ENCODE assay signal across 27 mouse cellular contexts in the genomic region with DNA sequence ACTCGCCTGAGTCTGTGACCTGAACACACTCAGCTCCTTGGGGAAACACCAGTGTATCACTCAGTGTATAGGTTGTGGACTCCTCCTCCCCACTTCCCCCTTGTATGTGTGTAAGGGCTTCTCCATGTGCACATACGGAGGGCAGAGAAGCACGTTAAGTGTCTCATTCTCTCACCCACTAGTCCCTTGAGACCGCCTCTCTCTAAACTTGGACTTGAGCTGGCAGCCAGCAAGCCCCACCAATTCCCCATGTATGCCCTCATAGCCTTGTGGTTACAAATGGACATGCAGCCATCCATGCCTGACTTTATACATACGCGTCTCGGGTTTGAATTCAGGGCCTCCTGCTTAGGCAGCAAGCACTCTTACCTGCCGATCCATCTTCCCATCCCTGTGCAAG. TPM values are rescaled to one million over a fixed set of nuclear protein-coding genes. Genes with fewer than 3 reads are reported as not detected.
DNase-seq lines count a peak whose midpoint lies in the region; ATAC-seq and TF ChIP-seq lines count a peak whose summit lies in the region.
"Had no signal": no experiment of that assay in that cellular context is flagged by ENCODE, and none has a peak within 500 bp of the region (broad histone marks: within the 10 kb centered on the region; RNA-seq: fewer than 3 reads in every experiment).

No protein-coding gene starts in this region.

- H3K27me3 ChIP-seq in heart, adult 2 months (ENCODE audit: control insufficient read depth, insufficient read depth, low read length), result no peaks in the 10 kb centered on the region
- no peaks in the 10 kb centered on the region for H3K27me3 ChIP-seq in liver, postnatal 0 days (ENCODE audit: insufficient read depth, low read length)
- no peaks in the 10 kb centered on the region for H3K27me3 ChIP-seq in liver, embryonic 11.5 days (replicated peaks; ENCODE audit: control insufficient read depth, insufficient read depth, low read length)
- no peaks in the 10 kb centered on the region for H3K27me3 ChIP-seq in stomach, postnatal 0 days (ENCODE audit: control insufficient read depth, insufficient read depth, low read length)
- H3K27me3 ChIP-seq: embryonic facial prominence, embryonic 13.5 days; forebrain, embryonic 12.5 days; forebrain, embryonic 15.5 days; heart, embryonic 12.5 days; heart, embryonic 15.5 days had no signal

- H3K9ac ChIP-seq in heart, adult 2 months (ENCODE audit: low read depth, low read length), result no peak overlapping the region
- no peak overlapping the region for H3K9ac ChIP-seq in liver, postnatal 0 days (replicated peaks)
- H3K9ac ChIP-seq in liver, embryonic 11.5 days (ENCODE audit: low read depth, low read length), result no peak overlapping the region
- no peak overlapping the region for H3K9ac ChIP-seq in stomach, postnatal 0 days (ENCODE audit: low read length)
- H3K9ac ChIP-seq: embryonic facial prominence, embryonic 13.5 days; forebrain, embryonic 12.5 days; forebrain, embryonic 15.5 days; heart, embryonic 12.5 days; heart, embryonic 15.5 days; hindbrain, embryonic 14.5 days had no signal

- no peaks in the 10 kb centered on the region for H3K36me3 ChIP-seq in heart, adult 2 months (ENCODE audit: control insufficient read depth, insufficient read depth, low read length)
- no peaks in the 10 kb centered on the region for H3K36me3 ChIP-seq in liver, postnatal 0 days (replicated peaks; ENCODE audit: insufficient read depth, low read length)
- H3K36me3 ChIP-seq in liver, embryonic 11.5 days (ENCODE audit: control insufficient read depth, insufficient read depth, low read length), result no peaks in the 10 kb centered on the region
- H3K36me3 ChIP-seq in stomach, postnatal 0 days (ENCODE audit: control insufficient read depth, insufficient read depth, low read length), result no peaks in the 10 kb centered on the region
- H3K36me3 ChIP-seq: forebrain, embryonic 12.5 days; forebrain, embryonic 15.5 days; heart, embryonic 15.5 days; hindbrain, embryonic 10.5 days had no signal

- intact Hi-C loops in heart, adult 2 months (cut with DNase I), result no loop called here

- H3K27ac ChIP-seq in heart, adult 2 months, result no peak overlapping the region
- no peak overlapping the region for H3K27ac ChIP-seq in liver, postnatal 0 days (ENCODE audit: low read depth)
- H3K27ac ChIP-seq in liver, embryonic 11.5 days (ENCODE audit: low read depth, low read length), result no peak overlapping the region
- H3K27ac ChIP-seq in stomach, postnatal 0 days (replicated peaks), result no peak overlapping the region
- H3K27ac ChIP-seq: embryonic facial prominence, embryonic 10.5 days; embryonic facial prominence, embryonic 13.5 days; forebrain, embryonic 12.5 days; forebrain, embryonic 15.5 days; heart, embryonic 15.5 days; hindbrain, embryonic 10.5 days; hindbrain, embryonic 14.5 days had no signal

- no peak for ATAC-seq in liver, postnatal 0 days
- ATAC-seq in liver, embryonic 11.5 days (replicated peaks; ENCODE audit: low FRiP score), result no peak
- ATAC-seq in stomach, postnatal 0 days (ENCODE audit: low FRiP score, low TSS enrichment), result no peak
- ATAC-seq: forebrain, embryonic 15.5 days; inflammation-experienced regulatory T-cells, adult 6 months; intestine, embryonic 16.5 days had no signal

- TF ChIP-seq POLR2A in heart, adult 2 months (IDR thresholded peaks at IDR 0.05; ENCODE audit: insufficient read depth, low read depth, low read length), result no peak

- no peak for TF ChIP-seq EP300 in heart, adult 2 months (IDR thresholded peaks at IDR 0.05; ENCODE audit: insufficient read depth, low read depth, low read length)
- TF ChIP-seq EP300 in liver, postnatal 0 days (IDR thresholded peaks at IDR 0.05; ENCODE audit: low read depth), result no peak
- no peak for TF ChIP-seq EP300 in stomach, postnatal 0 days (optimal IDR thresholded peaks at IDR 0.05)

- no peak overlapping the region for H3K4me3 ChIP-seq in heart, adult 2 months
- no peak overlapping the region for H3K4me3 ChIP-seq in liver, postnatal 0 days (ENCODE audit: low read depth, low read length)
- H3K4me3 ChIP-seq in liver, embryonic 11.5 days (ENCODE audit: low read depth, low read length), result no peak overlapping the region
- H3K4me3 ChIP-seq in stomach, postnatal 0 days (ENCODE audit: low read depth, low read length), result no peak overlapping the region
- H3K4me3 ChIP-seq: embryonic facial prominence, embryonic 10.5 days; embryonic facial prominence, embryonic 13.5 days; erythroblast, embryonic 14.5 days; forebrain, embryonic 12.5 days; forebrain, embryonic 15.5 days; heart, embryonic 12.5 days; heart, embryonic 15.5 days; hindbrain, embryonic 10.5 days had no signal

- H3K4me2 ChIP-seq in liver, postnatal 0 days (ENCODE audit: low read depth, low read length), result no peak overlapping the region
- no peak overlapping the region for H3K4me2 ChIP-seq in liver, embryonic 11.5 days
- H3K4me2 ChIP-seq in stomach, postnatal 0 days (replicated peaks; ENCODE audit: low read depth), result no peak overlapping the region
- H3K4me2 ChIP-seq: embryonic facial prominence, embryonic 13.5 days; forebrain, embryonic 12.5 days; forebrain, embryonic 15.5 days; heart, embryonic 12.5 days; heart, embryonic 15.5 days; hindbrain, embryonic 14.5 days had no signal

- TF ChIP-seq CTCF in heart, adult 2 months (IDR thresholded peaks at IDR 0.05), result no peak
- 0 out of 2 replicates have a peak, but pooled peaks have one; percentile 6 for TF ChIP-seq CTCF in liver, postnatal 0 days (IDR thresholded peaks at IDR 0.05; ENCODE audit: low read depth)
- TF ChIP-seq CTCF in stomach, postnatal 0 days (IDR thresholded peaks at IDR 0.05; ENCODE audit: low read depth), result 0 out of 2 replicates have a peak, but pooled peaks have one; percentile 1

- DNase-seq in heart, adult 11 months, result peak; percentile 84
- no peak for DNase-seq in heart, adult 2 months
- no peak for DNase-seq in liver, postnatal 0 days
- no peak for DNase-seq in liver, embryonic 11.5 days (ENCODE audit: low spot score)
- DNase-seq in stomach, postnatal 0 days (ENCODE audit: low spot score), result no peak
- DNase-seq in gastrocnemius, postnatal 10 days, result no peak
- DNase-seq: adrenal gland, adult 2 months; adrenal gland, postnatal 14 days; cerebellum, adult 11-12 months; cerebellum, adult 8-10 months; cerebellum, postnatal 10 days; cerebellum, postnatal 36 days; embryo, embryonic 11 days; gastrocnemius, postnatal 36 days; heart, postnatal 10 days; heart, postnatal 36 days had no signal

- H3K9me3 ChIP-seq in liver, postnatal 0 days (ENCODE audit: low read length), result no peaks in the 10 kb centered on the region
- H3K9me3 ChIP-seq in liver, embryonic 11.5 days (ENCODE audit: control insufficient read depth, low read length), result no peaks in the 10 kb centered on the region
- no peaks in the 10 kb centered on the region for H3K9me3 ChIP-seq in stomach, postnatal 0 days (ENCODE audit: control insufficient read depth, low read length)
- H3K9me3 ChIP-seq: embryonic facial prominence, embryonic 10.5 days; forebrain, embryonic 12.5 days; forebrain, embryonic 15.5 days; heart, embryonic 12.5 days; heart, embryonic 15.5 days had no signal

- H3K4me1 ChIP-seq in heart, adult 2 months (ENCODE audit: control insufficient read depth, insufficient read depth, low read length), result no peaks in the 10 kb centered on the region
- H3K4me1 ChIP-seq in liver, postnatal 0 days (ENCODE audit: insufficient read depth), result peaks cover 3% of the 10 kb centered on the region; the same call in 1 of the 2 replicates
- H3K4me1 ChIP-seq in liver, embryonic 11.5 days (replicated peaks; ENCODE audit: control insufficient read depth, insufficient read depth, low read length), result no peaks in the 10 kb centered on the region
- H3K4me1 ChIP-seq in stomach, postnatal 0 days (replicated peaks; ENCODE audit: control insufficient read depth, insufficient read depth), result no peaks in the 10 kb centered on the region
- H3K4me1 ChIP-seq: embryonic facial prominence, embryonic 10.5 days; embryonic facial prominence, embryonic 13.5 days; forebrain, embryonic 12.5 days; forebrain, embryonic 15.5 days; heart, embryonic 12.5 days; hindbrain, embryonic 10.5 days had no signal

- 93% methylated on average over 8 of the region's 8 CpGs for WGBS in heart, adult 2 months
- WGBS in liver, postnatal 0 days (ENCODE audit: insufficient replicate concordance), result 72% methylated on average over 8 of the region's 8 CpGs
- 90% methylated on average over 8 of the region's 8 CpGs for WGBS in liver, embryonic 11.5 days
- WGBS in stomach, postnatal 0 days, result 89% methylated on average over 8 of the region's 8 CpGs

- H3K79me2 ChIP-seq in heart, adult 2 months (replicated peaks; ENCODE audit: control insufficient read depth, insufficient read depth, low read length), result no peaks in the 10 kb centered on the region

RNA-seq across cellular contexts. Expression of a gene that starts 16.9 kb away (rescaled TPM):
- 100 to 1,000 TPM in 1 of 2 experiments, 10 to 100 TPM in 1; 56.3 to 132 TPM for total RNA-seq in heart, adult 2 months (2021)
- polyA plus RNA-seq in heart, adult 2 months (2012; rRNA removed), result 33.8 and 37.3 TPM in 2 replicates
- polyA plus RNA-seq in liver, postnatal 0 days (2015; fragmentation: Nextera tagmentation; extraction: Ambion mirVana), result 5.0 and 6.2 TPM in 2 replicates
- polyA plus RNA-seq in liver, embryonic 11.5 days (2014; fragmentation: Nextera tagmentation; extraction: Ambion mirVana), result 5.9 and 7.3 TPM in 2 replicates
- 10.1 and 10.2 TPM in 2 replicates for polyA plus RNA-seq in stomach, postnatal 0 days (2015; fragmentation: Nextera tagmentation; extraction: Ambion mirVana)
- total RNA-seq in gastrocnemius, postnatal 10 days (2021), result 10 to 100 TPM; 53.3 to 55.5 TPM
